Mouse (Mus musculus): ENCODE results near the gene Prr27. TPM values are rescaled to one million over a fixed set of nuclear protein-coding genes. Genes with fewer than 3 reads are reported as not detected.

Gene Prr27
- total RNA-seq (2023) = not detected

GRCm38 (mm10) chr5:87825386-87825785, at the start of gene Prr27:
Prr27 (plus strand) TSS chr5:87825686.

GRCm38 (mm10) chr5:87807782-87808181, 17.7 kb upstream of the Prr27 start, which contains the start of gene Csn1s2b:
Csn1s2b (plus strand) TSS chr5:87808082.

GRCm38 (mm10) chr5:87884729-87885128, 59.2 kb downstream of the Prr27 start, which contains the start of gene Odam:
Odam (plus strand) TSS chr5:87885029.

Other genes with a start within 250 kb of the Prr27 start
- not detected for gene Sult1e1, start 234.1 kb upstream of the Prr27 start, total RNA-seq (2023)
- not detected for gene Csn1s1, start 159.5 kb upstream of the Prr27 start, total RNA-seq (2023)
- not detected for gene Csn2, start 126.1 kb upstream of the Prr27 start, total RNA-seq (2023)
- gene Csn1s2a, start 51.1 kb upstream of the Prr27 start, total RNA-seq (2023) = not detected
- gene Csn1s2b, start 17.6 kb upstream of the Prr27 start, total RNA-seq (2023) = not detected
- gene Odam, start 59.3 kb downstream of the Prr27 start, total RNA-seq (2023) = not detected
- not detected for gene Csn3, start 99.9 kb downstream of the Prr27 start, total RNA-seq (2023)
- not detected for gene 2310003L06Rik, start 143.8 kb downstream of the Prr27 start, total RNA-seq (2023)
- gene Gm28434, start 143.8 kb downstream of the Prr27 start, total RNA-seq (2023) = not detected
- not detected for gene Cabs1, start 153.8 kb downstream of the Prr27 start, total RNA-seq (2023)
- not detected for gene Smr3a, start 176.9 kb downstream of the Prr27 start, total RNA-seq (2023)

All from T-cell, adult 66 days (primary cell).